Comparison of ENCODE assay signal across 13 mouse cellular contexts in genomic region chr16:55190397-55190796, GRCm38 (mm10).
"Had no signal": no experiment of that assay in that cellular context is flagged by ENCODE, and none has a peak within 500 bp of the region (broad histone marks: within the 10 kb centered on the region; RNA-seq: fewer than 3 reads in every experiment).

No protein-coding gene starts in this region.

- H3K4me1 ChIP-seq: kidney, embryonic 15.5 days; limb, embryonic 12.5 days; liver, embryonic 13.5 days; lung, embryonic 15.5 days; midbrain, embryonic 12.5 days; neural tube, embryonic 15.5 days had no signal

- H3K9ac ChIP-seq: kidney, embryonic 15.5 days; limb, embryonic 12.5 days; liver, embryonic 13.5 days; liver, postnatal 0 days; lung, embryonic 15.5 days; midbrain, embryonic 12.5 days; neural tube, embryonic 15.5 days had no signal

- H3K9me3 ChIP-seq: kidney, embryonic 15.5 days; limb, embryonic 12.5 days; liver, embryonic 13.5 days; lung, embryonic 15.5 days; midbrain, embryonic 12.5 days; neural tube, embryonic 15.5 days had no signal

- H3K4me2 ChIP-seq: kidney, embryonic 15.5 days; limb, embryonic 12.5 days; liver, embryonic 13.5 days; lung, embryonic 15.5 days; midbrain, embryonic 12.5 days; neural tube, embryonic 15.5 days had no signal

- H3K4me3 ChIP-seq: kidney, embryonic 15.5 days; limb, embryonic 12.5 days; liver, embryonic 13.5 days; lung, embryonic 15.5 days; midbrain, embryonic 12.5 days; neural tube, embryonic 15.5 days had no signal

- H3K27me3 ChIP-seq: kidney, embryonic 15.5 days; limb, embryonic 12.5 days; liver, embryonic 13.5 days; lung, embryonic 15.5 days; midbrain, embryonic 12.5 days; neural tube, embryonic 15.5 days had no signal

- H3K36me3 ChIP-seq: kidney, embryonic 15.5 days; limb, embryonic 12.5 days; liver, embryonic 13.5 days; lung, embryonic 15.5 days; midbrain, embryonic 12.5 days; neural tube, embryonic 15.5 days had no signal

- H3K27ac ChIP-seq: kidney, embryonic 15.5 days; limb, embryonic 12.5 days; liver, embryonic 13.5 days; lung, embryonic 15.5 days; midbrain, embryonic 12.5 days; neural tube, embryonic 15.5 days; stomach, postnatal 0 days had no signal

- DNase-seq: kidney, adult 2 months; kidney, postnatal 14 days; liver; liver, embryonic 13.5 days; liver, postnatal 0 days; thymus, postnatal 4 days had no signal

- ATAC-seq: liver, postnatal 0 days; midbrain, embryonic 16.5 days had no signal
